Mouse (Mus musculus) CH12F3 (cell line): ENCODE results near the gene A930033H14Rik.

Experiments used
- in situ Hi-C: fragments of 300-500 bp; cut with MboI; formaldehyde crosslinking; loops from 2 replicates; pipeline ENCODE4 v1.14.3; 2020; ENCODE audit warnings: low sequenced_read_pairs

Gene A930033H14Rik

DNA sequence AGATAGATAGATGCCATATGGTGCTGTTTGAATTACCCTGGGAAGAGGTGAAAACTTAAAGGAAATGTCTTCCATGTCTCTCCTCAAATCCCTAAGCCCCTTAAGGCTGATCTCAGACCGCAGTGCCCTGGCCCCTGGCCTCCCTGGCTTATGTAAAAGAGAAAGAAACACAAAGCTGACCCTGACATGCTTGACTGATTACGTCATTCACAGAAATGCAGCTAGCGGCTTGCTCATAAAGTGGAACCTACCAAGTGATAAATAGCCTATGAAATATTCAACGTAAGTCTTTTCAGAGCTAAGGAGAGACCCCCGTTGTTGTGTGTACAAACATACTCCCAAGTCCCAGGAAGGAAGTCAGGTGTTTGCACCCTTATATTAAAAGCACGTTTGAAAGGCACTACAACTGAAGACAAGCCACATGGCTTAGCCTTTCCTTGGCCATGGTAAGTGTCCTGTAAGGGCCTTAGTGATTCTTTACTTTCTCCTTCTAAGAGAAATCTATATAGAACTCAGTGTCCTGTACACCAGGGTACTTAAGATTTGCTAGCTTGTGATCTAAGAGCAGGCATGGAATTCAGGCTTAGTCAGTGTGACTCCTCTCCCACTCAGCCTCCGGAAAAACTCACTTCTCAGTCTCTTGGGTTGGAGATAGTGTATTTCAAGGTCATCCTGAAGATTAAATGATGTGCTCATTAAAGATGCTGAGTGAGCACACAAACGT, 8.1 kb downstream of the A930033H14Rik start:
- in situ Hi-C loops: no loop called here

DNA sequence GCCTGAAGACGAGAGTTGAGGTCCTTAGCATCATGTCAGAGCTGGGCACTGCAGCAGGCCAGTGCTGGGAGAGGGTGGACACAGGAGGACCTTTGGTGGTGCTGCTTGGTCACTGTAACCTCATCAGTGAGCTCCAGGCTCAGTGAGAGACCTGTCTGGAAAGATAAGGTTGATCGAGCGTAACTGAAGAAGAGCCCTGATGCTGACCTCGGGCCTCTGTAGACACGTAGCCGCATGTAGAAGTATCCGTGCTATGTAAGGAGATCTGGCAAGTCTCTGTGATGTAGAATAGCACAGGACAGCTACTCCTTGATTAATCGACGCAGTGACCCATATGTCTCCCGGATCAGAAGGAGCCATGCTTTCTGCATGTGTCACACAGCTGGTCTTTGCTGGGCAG, 19.2 kb downstream of the A930033H14Rik start:
- in situ Hi-C loops: no loop called here

DNA sequence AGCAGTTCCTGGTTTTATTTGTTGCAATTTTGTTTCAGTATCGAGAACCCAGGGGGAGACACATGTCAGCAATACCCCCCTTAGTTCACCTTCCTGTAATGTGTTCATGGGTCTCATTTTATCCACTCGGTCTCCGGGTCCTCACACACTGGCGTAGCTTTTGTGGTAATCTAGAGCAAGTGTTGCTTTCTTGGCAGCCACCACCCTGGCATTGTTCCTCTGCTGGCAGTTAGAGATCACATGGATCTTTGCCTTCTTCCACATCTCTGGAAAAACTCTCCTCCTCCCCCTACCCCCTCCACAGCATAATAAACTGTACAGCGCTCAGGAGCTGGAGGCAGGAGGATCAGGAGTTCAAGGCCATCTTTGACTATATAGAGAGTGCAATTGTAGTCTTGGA, 20.6 kb downstream of the A930033H14Rik start:
- in situ Hi-C loops: no loop called here

DNA sequence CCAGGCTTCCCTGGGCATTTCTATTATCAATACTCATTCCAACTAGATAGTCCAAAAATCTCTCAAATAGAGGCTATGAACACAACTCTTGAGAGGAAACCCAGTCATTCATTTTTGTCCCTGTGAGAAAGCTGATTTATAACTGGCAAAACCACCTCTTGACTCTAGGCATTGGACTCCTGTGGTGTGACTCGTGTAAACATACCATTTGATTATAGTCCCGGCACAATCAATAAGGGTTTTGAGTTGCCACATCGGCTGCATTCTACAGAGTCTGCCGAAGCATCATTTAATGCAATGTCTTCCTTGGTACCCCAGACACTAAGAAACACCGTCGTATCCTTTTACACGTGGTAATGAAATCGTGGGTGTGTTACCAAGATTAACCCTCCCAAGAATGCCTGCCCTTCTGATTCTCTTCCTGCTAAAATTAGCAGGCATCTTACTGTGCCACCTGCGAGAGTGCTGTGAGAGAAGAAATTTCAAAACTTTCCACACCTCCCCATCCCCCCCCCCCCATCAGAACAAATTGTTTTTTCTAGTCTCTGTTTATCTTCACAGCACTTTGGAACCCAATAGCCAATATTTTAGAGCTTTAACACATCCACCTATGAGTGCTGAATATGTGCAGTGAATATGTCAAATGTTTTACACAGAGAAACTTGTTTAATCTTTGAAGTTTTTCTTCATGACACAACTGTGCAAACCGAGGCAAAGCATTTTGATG, 22.3 kb downstream of the A930033H14Rik start:
- in situ Hi-C loops: no loop called here

DNA sequence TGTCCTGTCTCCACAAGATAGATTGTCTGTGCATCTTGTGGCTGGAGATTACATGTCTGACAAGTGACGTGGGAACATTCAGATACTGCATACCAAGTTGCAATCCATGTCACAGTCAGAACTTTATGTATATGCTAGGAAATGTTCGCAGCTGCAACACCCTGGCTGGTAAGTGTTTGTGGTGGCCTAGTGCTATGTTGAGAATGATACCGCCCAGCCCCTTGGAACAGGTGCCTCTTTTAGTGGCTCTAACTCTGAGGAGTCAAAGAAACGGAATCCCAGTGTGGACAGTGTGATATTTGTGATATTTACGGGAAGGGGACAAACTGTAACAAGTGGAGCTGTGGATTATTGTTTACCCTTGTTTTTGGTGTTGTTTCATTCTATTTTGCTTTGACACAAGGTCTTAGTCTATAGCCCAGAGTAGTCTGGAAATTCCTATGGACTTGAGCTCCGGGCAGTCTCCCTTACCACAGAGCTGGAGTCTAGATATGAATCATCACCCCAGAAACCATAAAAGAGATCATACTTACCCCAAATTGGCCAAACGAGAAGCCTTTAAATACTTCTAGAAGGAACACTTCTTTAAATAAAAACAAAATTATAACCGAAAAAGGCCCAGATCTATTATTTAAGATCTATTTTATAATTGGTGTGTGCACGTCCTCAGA, 25.0 kb downstream of the A930033H14Rik start:
- in situ Hi-C loops: loop anchor here (10.0 kb wide), 1 partner anchor 117 kb away; no protein-coding TSS in a partner anchor

DNA sequence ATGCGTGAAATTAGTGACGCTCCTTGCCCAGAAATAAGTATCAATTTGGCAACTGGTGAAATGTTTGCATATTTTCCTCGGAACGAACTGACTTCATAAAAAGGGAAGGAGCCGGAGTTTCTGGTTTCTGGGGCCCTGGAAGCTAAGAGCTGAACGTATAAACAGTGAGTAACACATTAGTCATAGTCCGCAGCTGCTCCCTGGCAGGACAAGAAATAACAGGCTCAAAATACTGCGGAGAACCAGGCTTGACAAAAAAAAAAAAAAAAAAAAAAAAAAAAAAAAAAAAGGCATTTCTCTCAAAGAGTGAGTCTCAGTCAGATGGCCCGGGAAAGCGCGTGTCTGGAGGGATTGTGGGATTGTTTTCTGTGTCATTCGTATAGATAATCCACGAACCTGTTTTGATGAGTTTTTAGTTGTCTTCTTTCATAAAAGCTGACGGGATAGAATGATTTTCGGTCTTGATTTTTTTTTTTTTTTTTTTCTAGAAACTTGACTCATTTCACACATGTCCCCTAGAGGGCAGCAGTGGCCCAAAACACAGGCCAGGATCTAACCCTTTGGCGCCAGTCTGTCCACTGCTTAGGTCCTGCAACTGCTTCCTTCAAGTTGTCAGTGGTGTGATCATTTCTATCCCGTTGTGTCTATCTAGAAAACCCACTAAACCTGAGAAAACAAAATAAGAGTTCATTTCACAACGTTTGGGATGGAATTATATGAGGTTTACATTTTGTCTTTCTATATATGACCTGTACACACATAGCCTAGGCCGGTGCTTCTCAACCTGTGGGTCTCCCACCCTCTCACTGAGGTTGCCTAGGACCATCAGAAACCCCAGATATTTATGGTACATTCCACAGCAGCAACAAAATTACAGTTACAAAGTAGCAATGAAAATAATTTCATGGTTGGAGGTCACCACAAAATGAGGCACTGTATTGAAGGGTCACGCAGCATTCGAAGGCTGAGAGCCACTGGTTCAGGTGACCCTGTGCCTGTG, 26.7 kb downstream of the A930033H14Rik start:
- in situ Hi-C loops: loop anchor here (10.0 kb wide), 1 partner anchor 119 kb away; no protein-coding TSS in a partner anchor

DNA sequence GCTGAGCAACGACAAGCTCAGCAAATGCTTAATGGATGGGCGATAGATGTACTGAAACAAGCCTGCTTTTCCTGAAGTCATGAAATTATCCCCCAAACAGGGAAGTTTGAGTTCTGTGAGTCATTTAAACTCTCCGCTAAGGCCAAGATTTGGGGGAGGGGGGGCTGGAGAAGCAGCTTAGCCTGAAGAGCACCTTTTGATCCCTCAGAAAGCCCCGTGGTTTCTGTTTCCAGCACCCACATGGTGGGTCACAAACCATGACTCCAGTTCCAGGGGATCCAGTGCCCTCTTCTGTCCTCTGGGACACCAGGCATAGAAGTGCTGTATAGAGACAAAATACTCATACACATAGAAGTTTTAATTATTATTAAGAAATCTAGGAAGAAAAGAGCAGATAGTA, 27.5 kb downstream of the A930033H14Rik start:
- in situ Hi-C loops: loop anchor here (10.0 kb wide), 1 partner anchor 119 kb away; no protein-coding TSS in a partner anchor

DNA sequence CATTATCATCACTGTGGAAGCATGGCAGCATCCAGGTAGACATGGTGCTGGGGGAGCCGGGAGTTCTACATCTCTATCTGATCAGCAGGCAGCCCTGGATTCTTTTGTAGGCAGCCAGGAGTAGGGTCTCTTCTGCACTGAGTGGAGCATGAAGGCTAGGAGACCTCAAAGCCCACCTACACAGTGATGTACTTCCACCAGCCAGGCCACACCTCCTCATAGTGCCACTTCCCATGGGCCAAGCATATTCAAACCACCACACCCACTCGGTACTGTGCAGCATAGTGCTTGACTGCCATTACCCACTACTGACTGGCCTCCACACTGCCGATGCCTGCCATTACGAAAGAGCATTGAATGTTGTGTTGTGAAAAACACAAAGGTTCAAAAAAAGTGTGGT, 28.0 kb downstream of the A930033H14Rik start:
- in situ Hi-C loops: loop anchor here (10.0 kb wide), 1 partner anchor 120 kb away; no protein-coding TSS in a partner anchor

DNA sequence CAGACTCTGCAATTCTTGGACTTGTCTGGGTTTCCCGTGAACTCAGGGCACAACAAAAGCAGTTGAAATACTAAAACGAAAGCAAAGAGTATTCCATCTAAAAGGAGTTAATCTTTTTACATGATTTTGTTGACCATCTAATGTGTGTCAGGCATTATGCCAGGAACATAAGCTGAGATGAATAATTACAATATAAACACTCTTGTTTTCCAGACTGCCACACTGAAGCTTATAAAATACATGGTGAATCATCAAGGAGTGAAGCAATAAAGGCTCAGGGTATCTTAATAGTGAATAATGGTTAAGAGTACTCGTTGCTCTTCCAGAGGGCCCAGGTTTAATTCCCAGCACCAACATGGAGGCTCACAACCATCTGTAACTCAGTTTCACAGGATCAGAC, 31.9 kb downstream of the A930033H14Rik start:
- in situ Hi-C loops: loop anchor here (10.0 kb wide), 1 partner anchor 124 kb away; no protein-coding TSS in a partner anchor

DNA sequence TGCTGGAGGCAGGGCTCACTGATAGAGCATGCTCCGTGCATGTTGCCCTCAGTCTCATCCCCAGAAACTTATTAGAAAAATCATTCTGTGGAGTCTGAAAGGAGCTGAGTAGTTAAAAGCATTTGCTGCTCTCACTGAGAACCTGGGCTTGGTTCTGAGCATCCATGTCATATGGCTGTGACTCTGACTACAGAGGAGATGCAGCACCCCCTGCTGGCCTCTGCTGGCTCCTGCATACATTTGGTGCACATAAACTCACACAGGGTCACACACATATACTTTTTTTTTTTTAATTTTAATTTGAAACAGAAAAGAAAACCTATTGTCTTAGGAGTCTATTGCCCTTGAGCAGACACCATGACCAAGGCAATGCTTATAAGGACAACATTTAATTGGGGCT, 33.6 kb downstream of the A930033H14Rik start:
- in situ Hi-C loops: no loop called here

DNA sequence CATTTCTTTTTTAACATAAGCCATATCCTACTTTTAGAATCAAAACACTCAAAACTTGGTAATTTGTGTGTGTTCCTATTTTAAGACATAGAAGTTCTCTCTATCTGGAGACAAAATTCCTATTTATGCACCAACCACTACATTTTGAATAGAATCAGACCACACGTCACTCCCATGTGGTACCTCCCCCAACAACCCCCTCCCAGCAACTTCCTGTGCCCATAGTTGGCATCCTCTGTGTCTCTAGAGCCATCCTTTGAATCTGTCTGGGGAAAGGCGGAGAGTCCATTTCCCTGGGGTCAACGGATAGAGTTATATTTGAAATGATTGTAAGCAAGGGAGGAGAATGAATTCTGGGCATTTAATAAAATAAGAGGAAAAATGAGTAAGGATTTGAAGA, 36.8 kb downstream of the A930033H14Rik start:
- in situ Hi-C loops: no loop called here

DNA sequence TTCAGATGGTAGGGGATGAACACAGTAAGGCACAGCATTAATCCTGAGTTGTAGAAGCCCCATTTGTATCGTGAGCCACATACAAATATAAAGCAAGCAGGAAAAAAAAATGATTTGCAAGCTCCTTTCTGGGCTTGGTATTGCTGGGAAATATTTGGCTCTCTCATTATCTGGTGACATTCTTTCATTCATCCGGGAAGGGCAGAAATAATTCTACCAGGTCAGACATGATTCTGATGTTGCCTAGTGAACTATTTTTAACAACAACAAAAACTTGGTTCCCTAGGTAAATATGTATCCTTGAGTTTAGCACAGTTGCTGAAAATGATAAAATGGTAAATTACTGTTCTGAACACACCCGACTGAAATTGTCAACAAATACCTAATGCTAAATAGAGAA, 40.5 kb downstream of the A930033H14Rik start:
- in situ Hi-C loops: no loop called here

DNA sequence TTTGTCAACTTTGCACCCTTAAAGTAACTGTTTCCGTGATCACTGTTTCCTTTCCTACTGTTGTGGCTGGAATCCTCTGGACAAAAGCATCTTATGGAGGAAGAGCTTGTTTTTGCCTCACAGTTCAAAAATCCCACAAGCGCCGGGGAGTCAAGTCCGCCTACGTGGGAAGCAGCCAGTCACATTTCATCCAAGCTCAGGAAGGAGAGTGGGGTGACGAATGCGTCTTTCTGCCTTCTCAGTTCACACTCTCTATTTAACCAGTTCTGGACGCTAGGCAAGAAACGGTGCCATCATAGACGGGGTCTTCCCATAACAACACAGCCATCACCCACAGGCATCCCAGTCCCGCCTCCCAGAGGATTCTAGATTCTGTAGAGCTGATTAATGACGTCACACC, 46.4 kb downstream of the A930033H14Rik start:
- in situ Hi-C loops: no loop called here

DNA sequence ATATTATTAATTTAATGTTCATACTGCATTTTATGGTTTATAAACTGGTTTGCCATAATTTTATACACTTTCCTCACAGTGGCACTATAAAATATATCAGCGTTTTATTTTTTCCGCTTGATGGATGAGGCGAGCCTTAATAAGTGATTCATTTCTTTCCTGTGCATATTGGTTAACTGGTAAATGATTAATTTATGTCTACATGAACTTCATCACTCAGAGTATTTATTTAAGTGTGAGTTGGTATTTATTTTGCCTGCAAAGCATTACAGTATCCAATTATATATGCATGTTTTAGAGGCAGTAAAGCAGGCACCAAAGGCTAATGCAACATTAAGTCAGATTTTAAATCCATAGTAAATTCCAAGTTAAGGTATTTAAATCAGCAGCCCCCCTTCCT, 47.1 kb downstream of the A930033H14Rik start:
- in situ Hi-C loops: no loop called here

DNA sequence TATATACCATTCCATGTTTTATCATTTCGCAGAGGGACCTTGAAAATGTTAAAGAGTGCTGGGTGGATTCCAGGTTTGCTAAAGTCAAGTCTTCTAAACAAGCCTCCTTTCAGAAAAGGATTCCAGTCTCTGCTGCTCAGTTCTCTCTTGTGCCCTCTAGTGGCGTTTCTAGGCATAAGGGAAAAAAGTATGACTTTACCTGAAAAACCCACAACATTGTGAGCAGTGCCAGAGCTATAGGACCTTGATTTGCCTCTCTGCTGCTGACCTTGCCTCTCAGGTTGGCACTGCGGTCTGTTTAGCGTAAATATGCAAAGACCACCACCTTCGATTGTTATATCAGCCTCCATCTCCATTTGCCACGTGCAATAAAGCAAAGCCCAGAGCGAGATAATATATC, 47.8 kb downstream of the A930033H14Rik start:
- in situ Hi-C loops: no loop called here

DNA sequence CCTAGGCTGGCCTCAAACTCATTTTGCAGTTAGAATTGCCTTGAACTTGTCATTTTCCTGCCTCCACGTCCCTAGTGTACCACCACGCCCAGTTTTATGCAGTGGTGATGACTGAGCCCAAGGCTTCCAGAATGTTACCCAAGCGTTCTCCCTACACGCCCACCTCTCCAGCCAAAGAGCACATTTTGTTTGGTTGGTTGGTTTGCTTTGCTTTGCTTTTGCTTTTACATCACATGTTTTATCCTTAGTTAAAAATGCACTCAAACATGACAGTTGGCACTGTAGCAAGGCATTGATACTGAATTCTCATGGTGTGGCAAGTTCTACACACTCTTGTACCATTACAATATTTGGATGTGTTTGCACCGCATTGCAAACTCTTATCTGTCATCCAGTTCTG, 49.7 kb downstream of the A930033H14Rik start:
- in situ Hi-C loops: no loop called here

DNA sequence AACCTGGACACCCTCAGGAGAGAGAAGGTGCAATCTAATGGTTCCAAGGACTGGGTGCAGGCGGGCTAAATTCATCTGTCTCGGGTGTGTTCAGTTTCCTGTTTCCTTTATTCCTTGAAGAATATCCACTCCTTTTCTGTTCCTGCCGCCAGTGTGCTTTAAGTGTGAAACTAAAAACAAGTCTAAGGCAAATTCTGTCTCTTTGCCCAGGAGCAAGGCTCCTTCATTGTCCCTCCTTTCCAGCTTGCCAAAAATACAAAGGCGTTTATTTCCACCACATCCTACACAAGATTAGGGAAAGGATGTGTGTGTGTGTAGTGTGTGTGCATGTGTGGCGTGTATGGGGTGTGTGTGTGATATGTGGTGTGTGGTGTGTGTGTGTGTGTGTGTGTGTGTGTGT, 50.3 kb downstream of the A930033H14Rik start:
- in situ Hi-C loops: no loop called here

DNA sequence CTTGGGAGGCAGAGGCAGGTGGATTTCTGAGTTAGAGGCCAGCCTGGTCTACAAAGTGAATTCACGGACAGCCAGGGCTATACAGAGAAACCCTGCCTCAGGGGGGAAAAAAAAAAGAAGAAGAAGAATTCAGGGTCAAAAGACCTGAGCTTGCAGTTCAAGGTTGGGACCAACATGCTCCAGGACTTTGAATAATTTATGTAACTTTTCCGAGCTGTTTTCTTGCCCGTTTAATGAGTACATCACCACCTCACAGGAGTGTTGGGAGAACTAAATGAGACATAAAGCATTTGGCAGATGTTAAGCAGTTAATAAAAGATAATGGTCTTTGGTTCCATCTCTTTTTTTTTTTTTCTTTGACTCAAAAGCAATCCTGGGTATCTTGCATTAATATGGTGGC, 51.4 kb downstream of the A930033H14Rik start:
- in situ Hi-C loops: no loop called here

DNA sequence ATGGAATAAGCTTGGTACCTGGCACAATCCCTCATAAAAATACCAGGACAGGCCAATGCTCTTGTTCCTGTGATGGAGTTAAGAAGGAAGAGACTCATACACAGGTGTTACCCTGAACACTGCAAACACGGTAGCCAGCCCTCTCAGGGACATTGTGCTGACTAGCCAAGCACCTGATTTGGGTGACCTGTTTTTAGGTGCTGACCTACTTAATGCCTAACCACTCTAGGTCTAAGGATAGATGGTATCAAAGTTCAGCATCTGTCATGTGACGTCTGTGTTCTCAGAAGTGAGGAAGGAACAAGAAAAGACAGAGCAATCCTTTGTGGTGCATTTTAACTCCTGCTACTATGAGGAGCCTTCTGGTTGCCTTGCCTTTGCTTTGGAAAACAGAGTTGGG, 52.0 kb downstream of the A930033H14Rik start:
- in situ Hi-C loops: no loop called here
